Mouse (Mus musculus) small intestine, adult 2 months (tissue): ENCODE measurements at regions not wholly inside any gene's neighbourhood (a gene's known extent, or its start where the extent isn't known, plus 50 kb on each side); places are given as distances from the start of the nearest gene placed in this dataset.

Experiments used
- CTCF ChIP-seq: fragments of 200-500 bp; IDR thresholded peaks from 2 replicates; pipeline ENCODE4 v1.5.1; 2012; ENCODE audit warnings: low read depth, mild to moderate bottlenecking, control low read depth, inconsistent platforms, low read length, moderate library complexity, mixed read lengths; ENCODE audit not compliant: insufficient replicate concordance, insufficient read length; ENCODE audit errors: extremely low read depth
- POLR2A ChIP-seq: fragments of 200-500 bp; IDR thresholded peaks from 2 replicates; pipeline ENCODE4 v1.6.1; 2012; ENCODE audit warnings: low read depth, mild to moderate bottlenecking, control low read depth, inconsistent platforms, low read length, moderate library complexity

DNA sequence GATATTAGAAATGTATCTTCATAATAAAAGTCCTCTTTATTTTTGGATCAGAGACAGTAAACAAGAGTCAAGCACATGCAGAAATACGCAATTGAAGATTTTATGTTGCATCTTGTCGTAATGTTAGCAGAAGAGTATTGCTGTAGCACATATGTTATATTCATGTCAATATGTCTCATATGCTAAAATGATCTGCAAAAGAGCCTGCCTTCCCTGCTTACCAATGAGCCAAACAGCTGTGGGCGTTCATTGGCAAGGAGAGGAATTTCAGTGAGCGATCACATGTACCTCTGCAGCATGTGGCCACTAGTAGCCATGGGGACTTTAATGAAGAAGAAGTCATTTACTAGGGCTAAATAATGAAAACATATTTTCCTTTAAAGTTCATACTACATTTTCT, 373.4 kb downstream of the Gm43517 start:
- TF ChIP-seq CTCF, result no peak
- no peak for TF ChIP-seq POLR2A
